Mouse (Mus musculus) hindbrain, embryonic 13.5 days (tissue): ENCODE measurements around the gene Dcpp3. TPM values are rescaled to one million over a fixed set of nuclear protein-coding genes. Genes with fewer than 3 reads are reported as not detected.
"Not testable (repeated sequence)": the region's sequence is repeated elsewhere in the genome, so short reads cannot be mapped to it uniquely, and the experiment has no call there.

Experiments
- ATAC-seq: fragments of 200-750 bp; cut with Nextera tagmentation; 2 replicates; pipeline ENCODE4 v1.8.0; 2017; ENCODE audit warnings: moderate TSS enrichment; ENCODE audit not compliant: low FRiP score
- H3K27ac ChIP-seq: fragments of 300-500 bp; sonication (generic); 2 replicates; pipeline ENCODE4 v1.5.1; 2015; ENCODE audit warnings: inconsistent platforms, mild to moderate bottlenecking, moderate library complexity
- H3K27me3 ChIP-seq: fragments of 300-500 bp; sonication (generic); 2 replicates; pipeline ENCODE4 v1.6.1; 2015; ENCODE audit warnings: mild to moderate bottlenecking, inconsistent platforms
- H3K36me3 ChIP-seq: fragments of 300-500 bp; sonication (generic); 2 replicates; pipeline ENCODE4 v1.6.1; 2015; ENCODE audit warnings: mild to moderate bottlenecking, inconsistent platforms
- H3K4me1 ChIP-seq: fragments of 300-500 bp; sonication (generic); replicated peaks from 2 replicates; pipeline ENCODE4 v1.6.1; 2015; ENCODE audit warnings: inconsistent platforms
- H3K4me2 ChIP-seq: fragments of 300-500 bp; sonication (generic); 2 replicates; pipeline ENCODE4 v1.6.1; 2015; ENCODE audit warnings: inconsistent platforms, mild to moderate bottlenecking, moderate library complexity
- H3K4me3 ChIP-seq: fragments of 300-500 bp; sonication (generic); 2 replicates; pipeline ENCODE4 v1.5.1; 2015; ENCODE audit warnings: mild to moderate bottlenecking, inconsistent platforms
- H3K9ac ChIP-seq: fragments of 300-500 bp; sonication (generic); 2 replicates; pipeline ENCODE4 v1.6.1; 2015; ENCODE audit warnings: mild to moderate bottlenecking, inconsistent platforms
- H3K9me3 ChIP-seq: fragments of 300-500 bp; sonication (generic); 2 replicates; pipeline ENCODE4 v1.6.1; 2016; ENCODE audit warnings: inconsistent platforms
- WGBS: fragments of 180-500 bp; shearing (Covaris S2); methylation state at CpG from one replicate; pipeline ENCODE4 v1.1.7; 2015; 5-methylcytosine and 5-hydroxymethylcytosine counted together
- polyA plus RNA-seq: library from polyadenylated mRNA; unstranded; fragments of >200 nt; fragmentation: Nextera tagmentation; extraction: Ambion mirVana; gene quantifications from 2 replicates; pipeline ENCODE4 v1.2.1, GENCODE M21; 2015

Gene Dcpp3
- polyA plus RNA-seq, 1 experiment from 2014 or later = not detected

DNA sequence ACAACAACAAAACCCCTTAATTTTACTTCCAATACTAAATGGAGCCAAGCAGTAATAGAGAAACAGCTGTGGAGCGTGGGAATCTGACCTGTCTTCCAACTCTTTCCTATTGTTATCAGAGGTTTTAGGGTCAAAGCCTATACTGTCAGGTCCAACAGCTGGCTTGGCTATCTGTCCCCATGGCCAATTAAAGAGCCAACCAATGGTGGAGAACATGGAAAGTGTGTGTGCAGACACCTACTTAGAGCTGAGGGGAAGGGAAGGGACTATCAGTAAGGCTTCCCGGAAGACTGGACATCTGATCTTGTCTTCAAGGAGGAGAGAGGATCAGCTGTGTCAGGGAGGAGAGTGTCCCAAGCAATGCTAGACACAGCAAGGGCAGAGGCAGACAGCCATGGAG lies 31.8 kb downstream of the Dcpp3 start:
- H3K4me3 ChIP-seq = no peak overlapping the region
- no peak overlapping the region for H3K4me2 ChIP-seq
- 91% methylated on average over 2 of the region's 2 CpGs for WGBS
- no peak for ATAC-seq
- no peaks in the 10 kb centered on the region for H3K9me3 ChIP-seq
- H3K27me3 ChIP-seq = no peaks in the 10 kb centered on the region
- H3K27ac ChIP-seq = no peak overlapping the region
- H3K36me3 ChIP-seq = no peaks in the 10 kb centered on the region
- H3K4me1 ChIP-seq = no peaks in the 10 kb centered on the region
- H3K9ac ChIP-seq = no peak overlapping the region

DNA sequence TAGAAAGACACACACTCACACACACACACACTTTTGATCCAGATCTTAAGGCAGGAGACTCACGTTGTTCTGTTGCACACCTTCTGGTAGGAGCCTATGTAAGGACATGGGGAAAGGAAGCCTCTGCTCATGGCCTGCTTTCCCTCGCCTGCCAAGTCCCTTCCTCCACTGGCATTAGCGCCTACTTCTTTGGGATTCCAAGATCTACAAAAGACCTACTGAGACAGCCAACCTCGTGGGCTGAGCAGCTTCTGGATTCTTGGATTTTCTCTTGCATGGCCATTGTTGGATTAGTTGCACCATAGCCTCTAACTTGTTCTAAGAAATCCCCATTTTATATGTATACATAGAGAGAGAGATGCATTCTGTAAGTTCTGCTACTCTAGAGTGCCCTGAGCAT lies 33.6 kb downstream of the Dcpp3 start:
- H3K9ac ChIP-seq, H3K4me2 ChIP-seq, ATAC-seq, H3K27ac ChIP-seq, H3K36me3 ChIP-seq, H3K9me3 ChIP-seq, H3K27me3 ChIP-seq, H3K4me3 ChIP-seq, H3K4me1 ChIP-seq: not testable (repeated sequence)
- WGBS = 83% methylated on average over 4 of the region's 4 CpGs

DNA sequence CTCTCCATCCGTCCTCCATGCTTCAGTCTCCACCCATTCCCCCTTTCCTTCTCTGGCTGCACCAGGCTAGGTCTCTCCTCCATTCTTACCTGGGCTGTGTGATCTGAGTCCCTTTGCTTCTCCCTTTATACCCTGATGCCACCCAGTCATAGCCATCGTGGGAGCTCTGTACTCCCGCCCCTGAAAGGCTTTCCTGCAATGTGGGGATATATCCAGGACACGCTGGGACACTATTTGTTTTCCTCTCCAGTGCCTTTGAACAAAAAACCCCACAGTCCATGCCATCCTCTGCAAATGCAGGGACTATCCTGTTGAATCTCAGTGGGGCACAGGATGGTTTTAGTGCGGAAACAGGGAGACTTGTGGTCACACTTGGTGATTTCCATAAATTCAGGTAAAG lies 37.9 kb downstream of the Dcpp3 start, which contains the start of gene Sbpl:
Gene Sbpl, minus strand, starts transcription at position 101 of the 400 bp plus-strand sequence.
- Histone ChIP-seq H3K4me2 (no peak within 1 kb of the TSS), H3K4me1 (no peaks in the 10 kb centered on the region; the same call in 1 of the 2 replicates), H3K9me3 (no peaks in the 10 kb centered on the region), H3K27ac (no peak within 1 kb of the TSS), H3K36me3 (no peaks in the 10 kb centered on the region), H3K27me3 (no peaks in the 10 kb centered on the region; the same call in 1 of the 2 replicates), H3K4me3 (no peak within 1 kb of the TSS), H3K9ac (no peak within 1 kb of the TSS)
- ATAC-seq = no peak
- 73% methylated on average over 5 of the region's 5 CpGs for WGBS

DNA sequence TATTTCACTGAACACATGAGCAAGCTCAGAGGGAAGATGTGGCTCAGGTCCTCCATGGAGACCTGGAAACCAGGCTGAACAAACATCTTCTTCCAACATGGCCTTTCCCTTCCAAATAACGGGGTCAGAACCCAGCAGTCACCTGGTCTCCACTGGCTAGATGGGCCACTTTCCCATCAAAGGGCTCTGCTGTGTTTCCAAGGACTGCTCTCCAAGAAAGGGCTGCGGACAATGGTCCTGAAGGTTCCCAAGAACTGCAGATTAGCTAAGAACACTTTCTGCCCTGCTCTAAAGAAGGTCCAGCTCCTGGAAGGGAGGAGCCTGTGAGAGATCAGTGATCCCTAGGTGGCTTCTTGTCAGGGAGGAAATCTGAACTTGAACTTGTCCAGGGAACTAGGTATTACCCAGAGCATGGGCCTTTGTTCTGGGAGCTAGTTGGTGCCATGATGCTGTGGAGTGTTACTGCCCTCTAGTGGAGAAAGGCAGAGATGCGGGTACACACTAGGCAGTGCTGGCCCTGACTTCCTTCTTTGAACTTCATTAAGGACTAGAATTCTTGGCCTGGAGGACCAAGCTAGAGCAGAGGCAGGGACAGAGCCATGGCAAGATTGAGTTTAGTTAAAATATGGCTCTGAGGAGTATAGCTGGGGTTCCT lies 43.0 kb downstream of the Dcpp3 start:
- no peak overlapping the region for H3K4me3 ChIP-seq
- no peak overlapping the region for H3K4me2 ChIP-seq
- no peak overlapping the region for H3K9ac ChIP-seq
- H3K27ac ChIP-seq = peak overlapping the region; percentile 25; the same call in 1 of the 2 replicates
- ATAC-seq = peak; percentile 96
- no peaks in the 10 kb centered on the region for H3K9me3 ChIP-seq
- H3K36me3 ChIP-seq = no peaks in the 10 kb centered on the region
- no peaks in the 10 kb centered on the region; the same call in 1 of the 2 replicates for H3K4me1 ChIP-seq
- no peaks in the 10 kb centered on the region; the same call in 1 of the 2 replicates for H3K27me3 ChIP-seq
- 40% methylated on average over 3 of the region's 3 CpGs for WGBS

DNA sequence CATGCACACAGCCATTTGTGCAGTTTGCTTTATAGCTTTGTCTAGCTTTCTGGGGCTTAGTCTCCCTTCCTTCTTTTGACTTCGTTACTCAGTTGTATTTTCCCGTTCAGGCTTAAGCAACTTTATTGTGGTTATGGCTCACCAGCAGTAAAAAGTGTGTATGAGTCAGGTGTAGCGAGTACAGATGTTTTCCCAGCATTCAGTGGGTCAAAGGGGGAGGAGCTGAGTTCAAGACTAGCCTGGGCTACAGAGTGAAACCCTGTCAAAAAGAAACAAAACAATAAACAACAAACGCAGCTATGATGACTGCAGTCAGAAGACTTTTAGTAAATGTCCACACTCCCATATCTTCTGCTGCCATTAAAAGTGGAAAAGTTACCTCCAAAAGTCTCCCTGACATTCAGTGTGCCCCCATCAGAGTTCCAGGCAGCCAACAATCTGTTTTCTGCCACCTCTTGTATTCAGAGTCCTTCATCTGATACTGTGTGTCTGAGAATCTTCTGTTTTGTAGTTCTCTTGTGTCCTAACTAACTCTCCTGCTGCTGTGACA lies 44.4 kb downstream of the Dcpp3 start:
- H3K9me3 ChIP-seq = no peaks in the 10 kb centered on the region
- H3K36me3 ChIP-seq = no peaks in the 10 kb centered on the region
- no peaks in the 10 kb centered on the region for H3K27me3 ChIP-seq
- H3K9ac ChIP-seq = no peak overlapping the region
- H3K4me2 ChIP-seq = no peak overlapping the region
- no peak overlapping the region for H3K4me3 ChIP-seq
- WGBS = 53% methylated on average over 4 of the region's 4 CpGs
- peaks cover 4% of the 10 kb centered on the region for H3K4me1 ChIP-seq
- no peak overlapping the region for H3K27ac ChIP-seq
- ATAC-seq = no peak

DNA sequence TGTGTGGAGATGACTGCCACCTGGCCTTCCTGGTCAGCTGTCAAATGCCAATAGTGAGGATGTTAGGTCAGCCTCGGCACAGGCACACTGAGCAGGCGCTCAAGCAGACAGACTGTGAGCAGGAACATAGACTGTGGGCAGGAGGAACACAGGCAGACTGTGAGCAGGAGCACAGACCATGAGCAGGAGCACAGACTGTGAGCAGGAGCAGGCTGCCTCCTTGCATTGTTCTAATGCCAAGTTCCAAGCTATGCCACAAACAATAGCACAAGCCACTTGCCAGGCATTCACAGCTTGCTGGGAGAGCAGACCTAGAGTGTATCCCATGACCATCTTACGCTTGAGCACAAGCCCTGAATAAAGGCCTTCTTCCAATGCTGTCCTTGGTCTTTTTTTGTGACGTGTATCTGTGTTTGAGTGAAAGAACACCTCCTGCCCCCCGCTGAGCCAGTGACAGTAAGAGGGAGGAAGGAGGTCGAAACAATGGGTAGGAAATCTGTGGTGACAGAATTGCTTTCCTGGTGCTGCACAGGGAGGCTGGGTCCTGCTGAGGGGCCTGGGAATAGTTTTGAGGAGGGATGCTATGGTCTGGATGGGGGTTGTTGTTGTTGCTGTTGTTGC lies 48.7 kb downstream of the Dcpp3 start:
- Histone ChIP-seq H3K4me1 (peaks cover 4% of the 10 kb centered on the region; the same call in 1 of the 2 replicates), H3K9ac (no peak overlapping the region), H3K27ac (no peak overlapping the region), H3K4me3 (no peak overlapping the region), H3K9me3 (no peaks in the 10 kb centered on the region), H3K27me3 (no peaks in the 10 kb centered on the region), H3K4me2 (no peak overlapping the region), H3K36me3 (no peaks in the 10 kb centered on the region)
- no peak for ATAC-seq
- 26% methylated on average over 6 of the region's 6 CpGs for WGBS

DNA sequence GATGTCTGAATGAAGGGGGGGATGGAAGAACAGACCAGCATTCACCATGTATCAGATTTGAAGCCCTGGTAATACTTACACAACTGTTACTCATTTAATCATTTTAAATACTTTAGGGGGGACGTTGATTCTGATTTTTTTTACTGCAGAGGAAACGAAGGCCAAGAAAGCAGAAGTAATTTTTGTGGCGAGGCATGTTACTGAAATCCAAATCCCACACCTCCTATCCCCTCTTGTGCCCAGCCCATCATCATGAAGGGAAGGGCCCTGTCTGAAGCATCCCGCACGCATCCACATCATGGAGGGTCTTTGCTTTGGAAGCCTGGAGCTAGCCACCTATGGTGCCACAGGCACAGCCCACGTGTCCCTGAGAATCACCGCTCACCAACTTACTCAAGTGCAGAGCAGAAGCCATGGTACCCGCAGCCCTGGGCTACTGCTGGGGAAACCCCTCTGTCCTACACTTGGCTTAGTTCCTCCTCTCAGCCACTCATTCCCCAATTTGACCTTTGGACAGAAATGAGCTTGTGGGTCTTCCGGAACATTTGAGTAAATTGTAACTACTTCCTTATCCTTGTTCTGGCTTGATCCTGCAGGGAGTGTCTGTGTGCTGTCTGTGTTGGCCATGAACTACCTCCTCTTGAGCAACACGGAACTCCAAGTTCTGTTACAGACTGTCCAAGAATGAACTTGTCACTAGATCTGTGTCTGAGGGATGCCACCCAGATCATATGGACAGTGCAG lies 49.6 kb downstream of the Dcpp3 start:
- Histone ChIP-seq H3K4me2 (no peak overlapping the region), H3K4me1 (peaks cover 4% of the 10 kb centered on the region; the same call in 1 of the 2 replicates), H3K36me3 (no peaks in the 10 kb centered on the region), H3K9me3 (no peaks in the 10 kb centered on the region), H3K27ac (no peak overlapping the region), H3K4me3 (no peak overlapping the region), H3K9ac (no peak overlapping the region), H3K27me3 (no peaks in the 10 kb centered on the region)
- ATAC-seq = no peak
- WGBS = 89% methylated on average over 10 of the region's 10 CpGs

DNA sequence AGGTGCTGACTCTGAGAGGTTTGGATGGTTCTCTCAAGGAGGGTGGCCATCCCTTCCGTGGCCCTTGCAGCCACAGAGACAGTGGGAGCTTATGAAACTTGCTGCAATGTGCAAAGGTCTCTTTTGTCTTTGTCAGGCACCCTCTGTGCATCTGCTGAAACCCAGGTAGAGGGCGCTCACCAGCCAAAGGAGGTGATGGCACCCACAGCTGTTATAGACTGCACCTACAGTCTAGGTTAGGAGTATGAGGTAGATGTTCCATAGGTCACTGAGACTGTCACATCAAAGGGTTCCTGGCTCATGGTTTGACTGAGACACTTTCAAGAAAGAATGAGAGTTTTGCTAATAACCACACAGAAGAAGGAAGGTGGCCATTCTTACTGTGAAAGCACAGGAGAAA lies 51.5 kb downstream of the Dcpp3 start:
- ATAC-seq = no peak
- Histone ChIP-seq H3K4me1 (peaks cover 4% of the 10 kb centered on the region; the same call in 1 of the 2 replicates), H3K27ac (no peak overlapping the region), H3K36me3 (no peaks in the 10 kb centered on the region), H3K27me3 (no peaks in the 10 kb centered on the region), H3K4me3 (no peak overlapping the region), H3K9me3 (no peaks in the 10 kb centered on the region), H3K9ac (no peak overlapping the region), H3K4me2 (no peak overlapping the region)
- WGBS = 48% methylated on average over 2 of the region's 2 CpGs

Other genes starting within 250 kb of the Dcpp3 start
- 108 and 109 TPM in 2 replicates for gene Hcfc1r1, start 243.9 kb upstream of the Dcpp3 start, polyA plus RNA-seq
- gene Thoc6, start 243.6 kb upstream of the Dcpp3 start, polyA plus RNA-seq = 47.2 and 50.2 TPM in 2 replicates
- 2.7 and 3.4 TPM in 2 replicates for gene Tnfrsf12a, start 240.0 kb upstream of the Dcpp3 start, polyA plus RNA-seq
- 0.61 and 0.85 TPM in 2 replicates for gene Cldn6, start 238.2 kb upstream of the Dcpp3 start, polyA plus RNA-seq
- 1.4 and 2.5 TPM in 2 replicates for gene Cldn9, start 233.4 kb upstream of the Dcpp3 start, polyA plus RNA-seq
- gene 1520401A03Rik, start 194.7 kb upstream of the Dcpp3 start, polyA plus RNA-seq = 0.06 and 0.27 TPM in 2 replicates
- 18.0 and 18.8 TPM in 2 replicates for gene Pkmyt1, start 191.1 kb upstream of the Dcpp3 start, polyA plus RNA-seq
- gene Paqr4, start 176.6 kb upstream of the Dcpp3 start, polyA plus RNA-seq = 54.3 and 58.2 TPM in 2 replicates
- gene Kremen2, start 171.6 kb upstream of the Dcpp3 start, polyA plus RNA-seq = 0.55 and 0.83 TPM in 2 replicates
- 224 and 228 TPM in 2 replicates for gene Flywch1, start 145.9 kb upstream of the Dcpp3 start, polyA plus RNA-seq
- 68.1 and 79.0 TPM in 2 replicates for gene Flywch2, start 131.4 kb upstream of the Dcpp3 start, polyA plus RNA-seq
- 583 TPM in 2 replicates for gene Srrm2, start 126.9 kb upstream of the Dcpp3 start, polyA plus RNA-seq
- gene Elob, start 88.3 kb upstream of the Dcpp3 start, polyA plus RNA-seq = 1,330 and 1,360 TPM in 2 replicates
- 0.30 TPM in 2 replicates for gene Prss33, start 81.4 kb upstream of the Dcpp3 start, polyA plus RNA-seq
- gene Prss32, start 73.6 kb upstream of the Dcpp3 start, polyA plus RNA-seq = not detected in 2 replicates
- 0.86 and 0.98 TPM in 2 replicates for gene Prss41, start 73.3 kb upstream of the Dcpp3 start, polyA plus RNA-seq
- not detected in 2 replicates for gene Prss21, start 49.4 kb upstream of the Dcpp3 start, polyA plus RNA-seq
- not detected in 2 replicates for gene Dcpp1, start 36.6 kb upstream of the Dcpp3 start, polyA plus RNA-seq
- not detected in 2 replicates for gene Dcpp2, start 36.6 kb upstream of the Dcpp3 start, polyA plus RNA-seq
- not detected in 2 replicates for gene Sbp, start 24.2 kb downstream of the Dcpp3 start, polyA plus RNA-seq
- not detected in 2 replicates for gene Sbpl, start 37.8 kb downstream of the Dcpp3 start, polyA plus RNA-seq
- gene Prss30, start 63.1 kb downstream of the Dcpp3 start, polyA plus RNA-seq = not detected in 2 replicates
- gene Prss22, start 80.6 kb downstream of the Dcpp3 start, polyA plus RNA-seq = not detected in 2 replicates
- 0.26 and 0.48 TPM in 2 replicates for gene Prss27, start 120.7 kb downstream of the Dcpp3 start, polyA plus RNA-seq
- 82.3 and 85.7 TPM in 2 replicates for gene Kctd5, start 156.0 kb downstream of the Dcpp3 start, polyA plus RNA-seq
- 64.5 and 68.6 TPM in 2 replicates for gene Pdpk1, start 233.5 kb downstream of the Dcpp3 start, polyA plus RNA-seq
- gene Amdhd2, start 246.3 kb downstream of the Dcpp3 start, polyA plus RNA-seq = 36.8 and 37.4 TPM in 2 replicates